ENCODE assay signal across 12 mouse cellular contexts in the genomic region with DNA sequence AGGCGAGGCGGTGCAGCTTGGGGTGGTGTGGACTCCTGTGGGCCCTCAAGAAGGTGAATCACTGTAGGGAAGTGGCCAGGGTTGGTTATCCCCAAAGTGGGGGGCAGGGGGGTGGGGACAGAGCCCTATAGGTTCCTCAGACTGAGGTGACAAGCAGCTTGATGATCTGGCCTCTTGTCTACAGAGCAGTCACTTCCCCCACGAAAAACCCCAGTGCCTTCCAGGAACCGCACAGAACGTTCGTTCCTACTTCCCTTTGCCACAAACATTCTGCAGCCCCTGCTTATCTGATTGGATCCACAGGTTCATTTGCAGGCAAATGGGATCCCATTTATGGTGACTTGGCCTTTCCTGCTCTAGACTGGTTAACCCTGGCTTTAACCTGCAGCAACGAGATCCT.
DNase-seq lines count a peak whose midpoint lies in the region; ATAC-seq and TF ChIP-seq lines count a peak whose summit lies in the region.
"Had no signal": no experiment of that assay in that cellular context is flagged by ENCODE, and none has a peak within 500 bp of the region (broad histone marks: within the 10 kb centered on the region; RNA-seq: fewer than 3 reads in every experiment).

No protein-coding gene starts in this region.

- peak overlapping the region; percentile 1; the same call in 1 of the 2 replicates for H3K27ac ChIP-seq in kidney, embryonic 14.5 days (ENCODE audit: low read depth, low read length)
- H3K27ac ChIP-seq in macrophage, result peak overlapping the region; percentile 94
- H3K27ac ChIP-seq in hindbrain, embryonic 14.5 days, result no peak overlapping the region
- H3K27ac ChIP-seq: forebrain, embryonic 12.5 days; left cerebral cortex, adult 2 months had no signal

- H3K4me3 ChIP-seq in kidney, embryonic 14.5 days (ENCODE audit: low read length), result no peak overlapping the region
- H3K4me3 ChIP-seq in G1E (ENCODE audit: low read depth, low read length) (peak overlapping the region; percentile 38; the same call in 1 of the 2 replicates), macrophage (ENCODE audit: inconsistent target) (no peak overlapping the region)
- H3K4me3 ChIP-seq in hindbrain, embryonic 14.5 days (replicated peaks; ENCODE audit: low read length), result no peak overlapping the region
- H3K4me3 ChIP-seq: forebrain, embryonic 12.5 days; left cerebral cortex, adult 2 months had no signal

- peaks cover 18% of the 10 kb centered on the region for H3K4me1 ChIP-seq in kidney, embryonic 14.5 days (ENCODE audit: control insufficient read depth, insufficient read depth, low read length)
- H3K4me1 ChIP-seq in G1E (ENCODE audit: insufficient read depth, low read depth, low read length), result peaks cover 71% of the 10 kb centered on the region
- H3K4me1 ChIP-seq in hindbrain, embryonic 14.5 days (replicated peaks; ENCODE audit: control insufficient read depth, insufficient read depth, low read length), result no peaks in the 10 kb centered on the region
- H3K4me1 ChIP-seq: forebrain, embryonic 12.5 days had no signal

- no peak for DNase-seq in kidney, postnatal 4 days
- DNase-seq in G1E (ENCODE audit: low spot score) (peak; percentile 57), MN1 (ENCODE audit: low spot score) (no peak)
- DNase-seq in adrenal gland, adult (ENCODE audit: inconsistent age in 2 of 2, low spot score in 1 of 2), result no peak
- DNase-seq in hindbrain, embryonic 14.5 days (ENCODE audit: low spot score), result no peak
- DNase-seq: cerebellum, postnatal 25 days; right cerebral cortex, postnatal 14 days had no signal

- H3K79me2 ChIP-seq in macrophage (ENCODE audit: inconsistent target), result no peaks in the 10 kb centered on the region

- no peak overlapping the region for H3K4me2 ChIP-seq in kidney, embryonic 14.5 days (replicated peaks; ENCODE audit: low read depth, low read length)
- H3K4me2 ChIP-seq in hindbrain, embryonic 14.5 days (replicated peaks), result no peak overlapping the region
- H3K4me2 ChIP-seq: forebrain, embryonic 12.5 days had no signal

- 57% methylated on average over 7 of the region's 7 CpGs for WGBS in kidney, embryonic 14.5 days
- 2% methylated on average over 7 of the region's 7 CpGs for WGBS in macrophage (ENCODE audit: missing documents)
- 91% methylated on average over 7 of the region's 7 CpGs for WGBS in hindbrain, embryonic 14.5 days

- no peaks in the 10 kb centered on the region for H3K36me3 ChIP-seq in kidney, embryonic 14.5 days (ENCODE audit: control insufficient read depth, insufficient read depth, low read length)
- H3K36me3 ChIP-seq in G1E (replicated peaks) (no peaks in the 10 kb centered on the region), macrophage (ENCODE audit: inconsistent target) (no peaks in the 10 kb centered on the region)
- no peaks in the 10 kb centered on the region for H3K36me3 ChIP-seq in hindbrain, embryonic 14.5 days (replicated peaks; ENCODE audit: control insufficient read depth, insufficient read depth)
- H3K36me3 ChIP-seq: forebrain, embryonic 12.5 days had no signal

- no peak for ATAC-seq in kidney, embryonic 14.5 days (ENCODE audit: low FRiP score, low TSS enrichment)
- ATAC-seq in G1E (ENCODE audit: extremely low read depth, insufficient number of reproducible peaks, low FRiP score, poor library complexity, severe bottlenecking), result peak; percentile 68
- peak; percentile 59 for ATAC-seq in common myeloid progenitor, adult 5-6 weeks (replicated peaks; ENCODE audit: low read depth, poor library complexity, severe bottlenecking)
- no peak for ATAC-seq in hindbrain, embryonic 14.5 days (ENCODE audit: low FRiP score)

- H3K9ac ChIP-seq in kidney, embryonic 14.5 days (ENCODE audit: low read depth, low read length), result no peak overlapping the region
- no peak overlapping the region for H3K9ac ChIP-seq in hindbrain, embryonic 14.5 days
- H3K9ac ChIP-seq: forebrain, embryonic 12.5 days had no signal

- H3K9me3 ChIP-seq in kidney, embryonic 14.5 days (ENCODE audit: control insufficient read depth, low read length), result no peaks in the 10 kb centered on the region
- no peaks in the 10 kb centered on the region for H3K9me3 ChIP-seq in G1E (replicated peaks)
- H3K9me3 ChIP-seq in hindbrain, embryonic 14.5 days (ENCODE audit: control insufficient read depth, low read length), result no peaks in the 10 kb centered on the region
- H3K9me3 ChIP-seq: forebrain, embryonic 12.5 days had no signal

- no peaks in the 10 kb centered on the region for H3K27me3 ChIP-seq in kidney, embryonic 14.5 days (ENCODE audit: control insufficient read depth, insufficient read depth, low read length)
- H3K27me3 ChIP-seq in G1E (ENCODE audit: insufficient read depth, low read length), result peaks cover 7% of the 10 kb centered on the region
- no peaks in the 10 kb centered on the region for H3K27me3 ChIP-seq in hindbrain, embryonic 14.5 days (ENCODE audit: control insufficient read depth, insufficient read depth, low read length)

- TF ChIP-seq CTCF in G1E (IDR thresholded peaks at IDR 0.05; ENCODE audit: low read depth, low read length), result no peak

Comparison
In these comparisons a context has a peak if more than half of its experiments do, and no peak if none do; other contexts are left out.
1. ATAC-seq: peak in G1E (single experiment) and common myeloid progenitor, adult 5-6 weeks (single experiment); none in kidney, embryonic 14.5 days (single experiment) and hindbrain, embryonic 14.5 days (single experiment).